Mouse (Mus musculus): ENCODE data around the gene Cyp2s1.
"Not testable (repeated sequence)": the region's sequence is repeated elsewhere in the genome, so short reads cannot be mapped to it uniquely, and the experiment has no call there.

The Cyp2s1 gene

DNA sequence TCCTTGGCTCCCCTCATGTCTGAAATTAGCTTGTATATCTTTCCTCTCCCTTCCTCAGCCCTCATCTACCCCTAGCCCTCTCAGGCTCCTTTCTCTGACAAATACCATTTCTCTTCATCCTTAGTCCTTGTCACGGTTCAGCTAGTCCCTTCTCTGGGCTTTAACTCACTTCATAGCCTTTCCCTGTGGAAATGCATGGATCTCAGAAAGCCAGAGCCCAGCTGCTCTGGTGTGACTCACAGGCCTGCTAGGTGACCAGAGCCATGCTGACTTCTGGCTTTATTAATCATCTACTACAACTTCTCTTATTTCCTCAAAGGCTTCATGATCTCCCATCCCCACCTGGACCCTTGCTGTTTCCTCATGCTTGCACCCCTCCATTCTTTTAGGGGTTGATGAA is 4.5 kb downstream of the Cyp2s1 start:
- DNase-seq (ENCODE audit: low spot score in 2 of 2): no peak

DNA sequence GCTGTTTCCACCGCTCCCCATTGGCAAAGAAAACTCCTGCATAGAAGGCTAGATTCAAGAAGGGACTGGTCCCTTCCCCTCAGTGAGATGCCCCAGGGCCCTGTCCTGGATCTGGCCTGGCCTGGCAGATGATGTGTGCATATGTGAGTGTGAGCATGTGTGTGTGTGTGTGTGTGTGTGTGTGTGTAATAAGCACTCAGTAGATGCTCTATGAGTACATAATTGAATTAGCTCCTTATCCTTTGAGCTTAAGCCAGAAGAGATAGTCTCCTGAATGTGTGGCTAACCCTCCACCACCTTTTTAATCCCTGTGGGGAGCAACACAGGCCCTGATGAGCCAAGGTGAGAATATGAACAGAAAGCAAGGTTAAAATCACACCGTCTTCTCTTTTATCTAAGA is 5.0 kb downstream of the Cyp2s1 start:
- no peak for DNase-seq (ENCODE audit: low spot score in 2 of 2)

DNA sequence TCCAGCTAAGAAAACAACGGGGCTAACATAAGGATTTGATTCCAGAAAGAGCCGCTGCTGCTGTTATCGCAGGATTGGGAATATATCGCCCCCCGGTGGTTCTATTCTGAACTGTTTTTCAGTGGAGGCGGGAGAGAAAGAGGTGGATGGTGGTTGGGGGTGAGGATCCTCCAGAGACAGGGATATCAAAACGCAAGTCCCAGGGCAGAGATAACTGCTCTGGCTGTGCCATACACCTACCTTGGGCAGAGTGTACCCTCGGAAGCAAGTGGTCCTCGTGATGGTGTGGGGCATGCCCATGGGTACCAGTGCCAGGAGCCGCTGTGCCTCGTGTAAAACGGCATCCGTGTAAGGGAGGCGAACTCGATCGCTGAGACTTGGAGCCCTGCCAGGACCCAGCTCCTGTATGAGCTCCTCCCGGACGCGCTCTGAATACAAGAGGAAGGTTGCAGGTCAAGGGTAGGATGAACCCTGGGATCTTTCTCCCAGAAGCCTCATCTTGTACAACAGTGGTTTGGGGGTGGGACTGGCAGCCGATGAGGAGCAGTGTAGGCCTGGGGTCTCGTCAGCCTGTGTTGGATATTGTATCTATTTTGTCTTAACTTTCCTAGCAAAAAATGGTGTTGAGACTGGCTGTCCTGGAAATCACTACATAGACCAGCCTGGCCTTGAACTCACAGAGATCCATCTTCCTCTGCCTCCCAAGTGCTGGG is 10.9 kb downstream of the Cyp2s1 start:
- peak; percentile 54 to 77 for DNase-seq (ENCODE audit: low spot score in 2 of 2)

DNA sequence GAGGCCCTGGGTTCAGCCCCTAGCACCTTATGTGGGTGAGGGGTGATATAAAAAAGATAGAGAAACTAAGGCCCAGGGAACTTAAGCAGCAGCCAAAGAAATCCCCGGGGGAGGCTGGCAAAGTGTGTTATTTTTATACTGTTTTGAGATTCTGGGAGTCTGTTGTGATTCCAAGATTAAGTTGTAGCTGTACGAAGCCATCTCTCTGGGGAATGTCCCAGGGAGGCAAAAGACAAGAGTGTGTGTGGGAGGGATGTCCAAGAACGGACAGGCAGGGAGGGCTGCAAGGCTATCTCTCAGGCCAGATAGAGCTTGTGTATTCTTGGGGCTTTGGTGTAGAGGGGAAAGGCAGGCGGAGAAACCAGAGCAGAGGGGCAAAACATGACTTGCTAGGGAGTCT is 11.9 kb downstream of the Cyp2s1 start:
- no peak for DNase-seq (ENCODE audit: low spot score in 2 of 2)

DNA sequence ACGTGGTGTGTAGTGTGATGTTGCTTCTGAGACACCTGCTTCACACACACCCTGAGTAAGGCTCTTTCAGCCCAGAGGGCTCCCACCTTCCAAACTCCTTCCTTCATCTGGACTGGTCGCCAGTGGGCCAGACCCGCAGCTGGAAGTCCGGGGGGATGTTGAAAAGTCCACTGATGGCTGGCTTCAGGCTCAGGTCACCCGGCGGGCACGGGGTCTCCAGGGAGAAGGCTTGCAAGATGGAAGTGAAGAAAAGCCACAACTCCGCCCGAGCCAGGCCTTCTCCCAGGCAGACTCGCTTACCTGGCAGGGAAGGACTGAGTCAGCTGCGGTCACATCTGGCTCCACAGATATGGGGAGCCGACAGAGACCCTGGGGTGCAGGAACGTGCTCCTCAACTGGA is 13.3 kb downstream of the Cyp2s1 start:
- no peak for DNase-seq (ENCODE audit: low spot score in 2 of 2)

DNA sequence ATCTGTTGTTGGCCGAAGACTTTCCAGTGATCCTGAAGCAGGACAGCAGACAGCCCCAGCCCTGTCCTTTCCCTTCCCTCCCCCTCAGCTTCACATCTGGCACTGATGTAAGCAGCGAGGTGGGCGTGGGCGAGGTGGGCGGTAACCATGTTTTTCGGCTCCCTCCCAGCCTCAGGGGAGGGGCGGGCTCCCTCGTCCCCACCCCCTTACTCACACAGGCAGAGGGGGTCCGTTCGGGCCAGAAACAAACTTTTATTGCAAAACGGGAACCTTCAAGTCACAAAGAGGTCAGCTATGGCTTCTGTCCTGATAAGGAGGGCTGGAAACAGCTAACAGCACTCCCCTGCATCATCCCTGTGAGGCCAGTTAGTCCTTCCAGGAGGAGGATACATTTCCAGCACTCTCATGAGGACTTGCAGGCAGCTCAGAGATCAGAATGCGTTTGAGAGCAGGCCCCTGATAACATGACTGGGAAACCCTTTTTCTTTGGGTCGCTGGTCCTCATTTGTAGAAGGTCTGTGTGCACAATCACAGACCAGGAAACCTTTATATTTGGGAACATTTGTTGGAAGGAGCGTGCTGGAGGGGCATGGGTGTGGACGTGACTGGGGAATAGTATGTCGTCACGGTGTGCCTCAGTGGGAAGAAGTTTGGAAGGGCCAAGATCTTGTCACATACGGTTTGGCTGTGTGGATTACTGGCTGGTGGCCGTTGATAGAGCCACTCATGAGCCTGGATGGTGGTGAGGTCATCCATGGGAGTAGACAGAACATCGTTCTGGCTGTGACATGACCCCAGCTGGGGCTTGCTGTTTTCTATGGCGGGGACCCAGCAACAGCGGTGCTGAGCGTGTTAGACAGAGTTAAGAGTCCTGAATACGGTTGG is 14.2 kb downstream of the Cyp2s1 start:
- DNase-seq (ENCODE audit: low spot score in 2 of 2): peak in 1 of 2 experiments; percentile 19

DNA sequence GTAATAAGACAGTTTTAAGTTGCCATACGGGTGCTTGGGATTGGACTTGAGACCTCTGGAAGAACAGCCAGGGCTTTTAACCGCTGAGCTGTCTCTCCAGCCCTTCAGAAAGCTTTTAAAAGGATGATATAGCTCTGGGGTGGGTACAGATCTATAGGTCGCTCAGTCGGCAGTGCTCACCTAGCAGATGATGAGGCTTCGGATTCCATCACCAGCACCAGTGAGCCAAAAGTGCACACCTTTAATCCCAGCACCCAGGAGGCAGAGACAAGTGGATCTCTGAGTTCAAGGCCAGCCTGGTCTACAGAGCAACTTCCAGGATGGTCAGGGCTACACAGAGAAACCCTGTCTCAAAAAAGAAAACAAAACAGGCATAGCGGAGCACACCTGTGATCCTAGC is 15.7 kb downstream of the Cyp2s1 start:
- no peak for DNase-seq (ENCODE audit: low spot score in 2 of 2)

DNA sequence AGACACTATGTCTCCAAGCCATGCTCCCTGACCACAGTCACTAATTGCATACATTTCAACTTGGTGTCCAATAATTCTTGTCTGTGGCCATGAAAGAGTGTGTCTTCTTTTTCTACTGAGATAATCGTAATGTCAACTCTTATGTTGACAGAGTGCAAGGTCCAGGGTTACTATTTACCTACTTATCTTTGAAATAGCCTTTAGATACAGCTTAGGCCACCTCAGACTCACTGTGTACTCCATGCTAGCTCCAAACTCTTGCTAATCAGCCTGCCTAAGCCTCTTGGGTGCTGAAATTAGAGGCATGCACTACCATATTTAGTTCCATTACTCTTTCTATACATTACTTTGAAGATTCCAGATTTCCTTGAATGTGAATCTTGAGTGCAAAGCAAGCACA is 17.3 kb downstream of the Cyp2s1 start:
- no peak for DNase-seq (ENCODE audit: low spot score in 2 of 2)

DNA sequence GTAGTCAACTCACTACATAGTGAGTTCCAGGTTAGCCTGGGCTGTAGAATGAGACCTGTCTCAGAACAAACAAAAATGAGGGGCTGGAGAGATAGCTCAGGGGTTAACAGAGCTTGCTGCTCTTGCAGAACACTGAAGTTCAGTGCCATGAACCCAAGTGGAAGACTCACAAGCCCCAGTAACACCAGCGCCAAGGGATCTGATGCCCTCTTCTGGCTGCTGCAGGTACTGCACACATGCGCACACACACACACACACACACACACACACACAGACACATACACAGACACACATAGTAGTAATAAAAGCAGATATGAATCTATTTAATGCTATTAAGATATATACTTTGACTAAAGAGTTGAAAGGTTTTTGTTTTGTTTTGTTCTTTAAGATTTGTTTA is 18.2 kb downstream of the Cyp2s1 start:
- DNase-seq (ENCODE audit: low spot score in 2 of 2): no peak

DNA sequence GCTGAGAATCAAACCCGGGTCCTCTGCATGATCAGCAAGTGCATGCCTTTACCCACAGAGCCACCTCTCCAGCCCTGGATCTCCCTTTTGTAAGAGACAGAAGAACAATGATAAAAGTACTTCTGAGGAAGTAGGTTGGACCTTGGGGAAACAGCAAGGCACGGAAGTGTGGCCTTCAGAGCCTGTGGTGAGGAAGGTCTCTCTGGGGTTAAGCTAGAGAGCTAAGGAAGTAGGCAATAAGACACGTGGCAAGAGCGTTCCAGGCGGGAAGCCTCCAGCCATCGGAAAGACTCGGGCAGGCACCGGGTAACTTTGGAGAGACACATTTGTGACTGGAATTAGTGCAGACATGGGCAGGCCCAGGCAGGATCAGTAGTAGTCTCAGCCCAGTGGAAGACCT is 21.9 kb downstream of the Cyp2s1 start:
- DNase-seq (ENCODE audit: low spot score in 2 of 2): no peak

DNA sequence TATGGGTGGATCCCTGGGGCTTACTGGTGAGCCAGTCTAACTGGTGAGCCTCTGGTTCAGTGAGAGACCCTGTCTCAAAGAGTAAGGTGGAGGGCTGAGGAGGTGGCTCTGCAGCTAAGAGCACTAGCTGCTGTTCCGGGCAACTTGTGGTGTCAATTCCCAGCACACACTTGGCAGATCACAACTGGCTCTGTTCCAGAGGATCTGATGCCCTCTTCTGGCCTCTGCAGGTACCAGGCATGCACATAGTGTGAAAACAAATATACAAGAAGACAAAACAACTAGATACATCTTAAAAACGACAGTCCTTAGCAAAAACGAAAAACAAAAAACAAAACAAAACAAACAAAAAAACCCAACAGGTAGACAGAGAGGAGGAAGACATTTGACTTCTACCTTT is 23.0 kb downstream of the Cyp2s1 start:
- DNase-seq (ENCODE audit: low spot score in 2 of 2): no peak

DNA sequence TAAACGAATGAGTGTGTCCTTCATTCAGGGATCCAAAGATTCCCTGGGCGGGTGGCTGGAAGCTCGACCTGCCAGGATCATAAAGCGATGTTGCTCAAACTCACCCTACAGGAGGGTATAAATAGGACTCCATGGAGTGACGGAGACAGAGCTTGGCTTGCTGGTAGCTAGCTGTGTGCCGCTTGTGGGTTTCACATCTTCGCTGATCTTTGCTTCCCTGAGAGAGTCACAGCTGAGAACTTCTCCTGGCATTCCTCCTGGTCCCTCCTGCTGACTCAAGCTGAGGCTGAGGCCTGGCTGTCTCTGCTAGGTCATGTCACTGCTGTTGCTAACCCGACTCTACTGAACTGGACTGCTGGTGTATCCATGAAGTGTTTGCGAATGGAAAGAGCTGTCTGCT is 23.7 kb downstream of the Cyp2s1 start:
- not testable (repeated sequence) for DNase-seq (ENCODE audit: low spot score in 2 of 2)

DNA sequence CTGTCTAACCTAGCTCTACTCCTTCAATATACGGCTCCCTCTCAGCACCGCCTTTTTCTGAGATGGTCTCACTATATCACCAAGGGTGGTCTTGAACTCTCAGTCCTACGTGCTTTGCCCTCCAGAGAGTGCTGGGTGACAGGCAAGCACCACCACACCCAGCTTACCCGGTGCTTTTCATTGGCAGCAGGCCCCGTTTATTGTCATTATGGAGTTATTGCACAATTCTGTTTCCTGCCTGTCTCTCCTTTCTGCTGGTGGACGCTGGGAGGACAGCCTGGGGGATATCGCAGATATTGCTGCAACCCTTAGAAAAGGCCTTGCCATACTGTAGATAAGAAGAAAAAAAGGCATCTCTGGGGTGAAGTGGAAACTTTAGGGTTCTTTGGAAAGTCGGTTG is 26.1 kb downstream of the Cyp2s1 start:
- DNase-seq (ENCODE audit: low spot score in 2 of 2): no peak

DNA sequence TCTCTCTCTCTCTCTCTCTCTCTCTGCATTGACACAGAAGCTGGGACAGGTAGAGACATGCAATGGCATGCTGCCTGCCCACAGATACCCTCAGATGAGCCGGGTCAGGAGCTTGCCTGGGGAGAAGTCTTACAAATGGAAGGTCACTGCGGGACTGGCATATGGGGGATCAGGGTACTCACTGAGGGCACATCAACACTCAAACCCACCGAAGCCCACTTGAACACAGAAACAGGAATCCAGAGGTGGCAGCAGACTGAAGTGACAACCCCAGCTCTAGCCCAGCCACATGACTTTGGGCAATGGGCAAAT is 27.6 kb downstream of the Cyp2s1 start:
- no peak for DNase-seq (ENCODE audit: low spot score in 2 of 2)

DNA sequence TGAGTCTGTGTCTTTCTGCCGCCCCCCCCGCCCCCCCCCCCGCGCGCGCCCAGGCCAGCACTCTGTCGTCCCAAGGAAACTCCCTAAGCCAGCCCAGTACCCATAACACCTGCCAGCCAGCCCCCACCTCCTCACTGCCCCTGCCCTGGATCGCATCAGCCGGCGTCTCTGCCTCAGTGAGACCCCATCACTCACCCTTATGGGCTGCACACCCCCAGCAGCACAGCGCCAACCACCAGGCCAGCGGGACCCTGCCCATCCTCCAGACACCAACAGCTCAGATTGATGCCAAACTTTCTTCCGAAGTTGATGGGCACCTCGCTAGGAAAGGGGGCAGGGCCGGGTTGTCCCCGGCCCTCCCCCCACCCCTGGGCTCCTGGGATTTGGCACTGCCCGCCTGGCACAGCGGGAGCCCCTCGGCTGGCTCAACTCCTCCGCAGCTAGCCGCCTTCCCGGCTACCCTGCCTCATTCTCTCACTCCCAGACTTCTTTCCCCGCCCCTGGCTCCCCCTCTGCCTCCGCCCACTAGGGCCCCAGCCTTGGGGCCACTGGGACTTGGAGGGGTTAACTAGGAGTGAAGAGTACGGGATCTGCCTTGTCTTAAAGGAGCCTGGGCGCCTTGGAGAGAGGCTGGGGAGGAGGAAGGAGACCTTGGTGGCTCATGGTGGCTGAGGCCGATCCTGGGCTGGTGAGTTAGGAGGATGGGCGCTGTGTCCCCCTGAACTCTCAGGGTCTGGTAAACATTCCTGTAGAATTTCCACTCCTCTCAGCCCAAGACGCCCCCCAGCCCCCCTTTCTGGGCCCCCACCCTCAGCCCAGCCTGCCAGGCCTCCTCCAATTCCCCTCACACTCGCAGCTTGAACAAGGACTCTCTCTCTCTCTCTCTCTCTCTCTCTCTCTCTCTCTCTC is 28.2 kb downstream of the Cyp2s1 start, which contains the start of gene Axl:
Gene Axl, minus strand, starts transcription at position 486 of the 909 bp plus-strand sequence.
- peak in 1 of 2 experiments; percentile 26 for DNase-seq (ENCODE audit: low spot score in 2 of 2)

DNA sequence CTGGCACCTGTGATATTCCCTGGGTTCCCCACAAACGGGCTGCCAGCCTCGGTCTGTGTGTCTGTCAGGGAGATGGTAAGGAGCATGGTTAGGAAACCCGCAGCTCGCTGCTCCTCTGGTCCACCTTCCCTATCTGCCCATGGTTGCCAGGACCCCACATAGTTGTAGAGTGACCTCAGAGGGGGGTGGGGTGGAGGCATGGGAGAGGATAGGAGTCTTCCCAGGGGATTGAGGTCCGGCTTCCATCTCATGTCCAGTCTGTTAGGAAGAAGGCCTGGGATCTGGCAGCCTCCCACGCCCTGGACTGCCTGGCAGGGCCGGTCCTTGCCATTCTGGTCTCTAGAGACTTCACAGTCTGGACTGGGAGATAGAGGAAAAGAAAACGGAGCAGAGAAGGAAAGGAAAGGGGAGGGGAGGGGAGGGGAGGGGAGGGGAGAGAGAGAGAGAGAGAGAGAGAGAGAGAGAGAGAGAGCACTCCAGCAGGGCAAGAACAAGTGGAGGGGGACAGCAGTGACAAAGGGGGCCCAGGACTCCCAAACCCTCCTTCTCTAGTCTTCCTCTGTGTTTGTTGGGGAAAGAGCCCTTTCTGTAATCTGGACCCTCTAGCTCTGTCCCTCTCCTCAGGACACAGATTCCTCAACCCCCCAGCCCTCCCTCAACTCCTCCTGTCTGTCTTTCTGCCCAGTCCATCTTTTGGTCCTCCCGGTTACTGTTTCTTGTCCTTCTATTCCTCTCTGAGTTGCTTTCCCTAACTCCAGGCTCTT is 29.1 kb downstream of the Cyp2s1 start:
- no peak for DNase-seq (ENCODE audit: low spot score in 2 of 2)

DNA sequence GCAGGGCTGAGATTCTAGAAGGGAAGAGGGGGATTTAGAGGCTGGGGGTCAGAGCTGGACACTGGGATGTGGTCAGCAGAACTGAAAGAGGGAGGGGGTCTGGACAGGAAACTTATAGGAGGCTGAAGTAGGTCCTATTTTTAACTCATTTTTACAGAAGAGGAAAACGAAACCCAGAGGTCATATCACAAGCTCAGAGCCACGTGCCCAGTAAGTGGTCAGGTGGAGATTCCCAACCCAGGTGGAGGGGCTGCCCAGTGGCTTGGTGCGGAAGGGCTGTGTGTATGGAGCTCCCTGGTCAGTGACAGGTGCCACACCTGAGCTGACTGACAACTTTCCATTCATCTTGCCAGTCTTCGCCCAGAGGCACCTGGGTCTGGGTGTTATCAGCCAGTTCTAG is 29.7 kb downstream of the Cyp2s1 start:
- DNase-seq (ENCODE audit: low spot score in 2 of 2): no peak

DNA sequence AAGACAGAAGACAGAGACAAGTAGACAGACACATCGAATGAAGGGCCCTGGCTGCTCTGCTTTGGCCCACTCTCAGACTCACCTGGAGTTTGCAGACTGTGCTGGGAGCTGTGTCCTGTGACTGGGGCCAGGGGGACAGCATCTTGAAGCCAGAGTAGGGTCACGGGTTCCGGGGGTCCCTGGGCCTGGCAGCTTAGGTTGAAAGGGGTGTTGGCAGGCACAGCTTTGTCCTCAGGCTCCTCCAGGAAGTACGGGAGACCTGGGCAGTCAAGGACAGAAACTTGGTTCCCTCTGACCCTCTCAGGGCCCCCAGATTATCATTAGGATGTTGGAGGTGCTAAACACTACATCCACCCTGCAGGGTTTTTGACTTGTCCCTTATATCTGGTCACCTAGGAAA is 31.0 kb downstream of the Cyp2s1 start:
- DNase-seq (ENCODE audit: low spot score in 2 of 2): peak in 1 of 2 experiments; percentile 57

DNA sequence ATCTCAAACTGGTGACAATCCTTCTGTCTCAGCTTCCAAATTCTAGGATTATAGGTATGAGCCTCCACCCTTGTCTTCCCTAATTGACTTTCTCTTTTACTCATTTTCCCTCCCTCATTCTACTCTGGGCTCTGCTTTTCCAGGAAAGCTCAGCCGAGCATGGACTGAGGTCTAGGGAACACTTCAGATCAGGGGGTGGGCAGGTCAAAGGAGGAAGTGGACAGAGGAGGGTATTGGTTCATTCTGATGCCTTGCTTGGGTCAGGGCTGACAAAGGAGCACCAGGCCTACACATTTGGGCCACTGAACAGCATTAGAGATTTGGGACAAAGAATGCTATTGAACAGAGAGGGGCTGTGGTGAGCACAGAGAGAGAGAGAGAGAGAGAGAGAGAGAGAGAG is 31.9 kb downstream of the Cyp2s1 start:
- DNase-seq (ENCODE audit: low spot score in 2 of 2): no peak

DNA sequence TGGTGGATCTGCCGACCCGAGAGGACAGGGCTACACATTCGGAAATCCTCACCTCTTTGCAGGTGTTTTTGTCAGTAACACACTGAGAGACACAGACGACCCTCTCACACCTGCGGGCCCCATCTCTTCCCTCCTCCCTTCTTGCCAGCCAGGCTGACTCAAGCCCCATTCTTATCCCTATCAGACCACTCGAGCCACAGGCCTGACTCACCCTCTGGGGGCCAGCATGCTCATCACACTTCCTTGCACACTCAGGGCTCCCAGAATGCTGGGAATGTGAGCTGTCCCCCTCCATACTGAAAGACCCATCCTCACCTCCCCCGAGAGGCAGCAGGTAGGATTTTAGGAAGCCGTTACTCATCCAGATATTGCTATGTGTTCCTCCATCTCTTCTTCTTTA is 33.0 kb downstream of the Cyp2s1 start:
- no peak for DNase-seq (ENCODE audit: low spot score in 2 of 2)

DNA sequence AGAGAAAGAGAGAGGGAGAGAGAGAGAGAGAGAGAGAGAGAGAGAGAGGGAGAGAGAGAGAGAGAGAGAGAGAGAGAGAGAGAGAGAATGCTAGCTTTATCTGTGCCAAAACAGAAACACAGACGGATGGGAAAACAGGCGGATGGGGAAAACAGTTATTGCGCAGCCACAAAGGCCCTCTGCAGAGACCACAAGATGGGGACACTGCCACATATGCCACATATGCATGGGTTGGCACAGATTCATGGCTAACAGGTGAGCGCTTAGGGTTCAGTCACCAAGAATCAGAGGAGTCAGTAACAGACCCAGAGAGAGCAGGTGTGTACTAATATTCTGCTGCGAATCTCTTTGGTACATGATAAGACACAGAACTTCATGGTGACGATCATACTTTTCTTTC is 34.0 kb downstream of the Cyp2s1 start:
- no peak for DNase-seq (ENCODE audit: low spot score in 2 of 2)
